Mouse (Mus musculus) kidney, postnatal 4 days (tissue): ENCODE results near the gene Camk1d.
"Not testable (repeated sequence)": the region's sequence is repeated elsewhere in the genome, so short reads cannot be mapped to it uniquely, and the experiment has no call there.

Source experiments
- DNase-seq, 2 experiments: peaks; one replicate each; pipeline ENCODE4 v3.0.0; 2021; ENCODE audit warnings: mixed read lengths in 2 of 2

Gene Camk1d

GRCm38 (mm10) chr2:5314530-5315166, 399.7 kb downstream of the Camk1d start:
- DNase-seq, result peak; percentile 29 to 55

GRCm38 (mm10) chr2:5305156-5305555, 409.2 kb downstream of the Camk1d start:
- no peak for DNase-seq

GRCm38 (mm10) chr2:5304451-5304850, 409.9 kb downstream of the Camk1d start:
- no peak for DNase-seq

GRCm38 (mm10) chr2:5301286-5301685, 413.0 kb downstream of the Camk1d start:
- no peak for DNase-seq

DNA sequence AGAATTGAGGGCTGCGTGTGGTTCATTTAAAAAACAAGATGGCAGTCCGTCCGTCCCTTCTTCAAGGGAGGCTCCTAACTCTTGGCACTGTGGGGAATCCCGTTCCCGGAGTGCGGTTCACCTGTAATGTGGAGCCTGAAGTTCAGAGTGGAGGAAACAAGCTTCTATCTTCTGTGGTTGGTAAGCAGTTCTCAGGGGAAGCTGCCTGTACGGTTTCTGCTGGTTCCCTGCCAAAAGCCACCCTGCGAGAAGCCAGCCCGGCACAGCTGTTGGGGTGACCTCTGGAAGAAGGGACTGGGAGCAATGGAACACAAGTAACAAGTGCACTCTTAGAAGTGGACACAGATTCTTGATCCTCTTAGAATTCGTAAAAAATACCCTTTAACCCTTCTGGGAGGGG, 416.2 kb downstream of the Camk1d start:
- peak; percentile 40 to 51 for DNase-seq

- no peak for DNase-seq
These were observed 417.4 kb downstream of the Camk1d start for GRCm38 (mm10) chr2:5296749-5297545.

GRCm38 (mm10) chr2:5295098-5295497, 419.2 kb downstream of the Camk1d start:
- DNase-seq, result peak in 1 of 2 experiments; percentile 1

- peak; percentile 24 to 37 for DNase-seq
These were observed 419.9 kb downstream of the Camk1d start for GRCm38 (mm10) chr2:5294451-5294850.

DNA sequence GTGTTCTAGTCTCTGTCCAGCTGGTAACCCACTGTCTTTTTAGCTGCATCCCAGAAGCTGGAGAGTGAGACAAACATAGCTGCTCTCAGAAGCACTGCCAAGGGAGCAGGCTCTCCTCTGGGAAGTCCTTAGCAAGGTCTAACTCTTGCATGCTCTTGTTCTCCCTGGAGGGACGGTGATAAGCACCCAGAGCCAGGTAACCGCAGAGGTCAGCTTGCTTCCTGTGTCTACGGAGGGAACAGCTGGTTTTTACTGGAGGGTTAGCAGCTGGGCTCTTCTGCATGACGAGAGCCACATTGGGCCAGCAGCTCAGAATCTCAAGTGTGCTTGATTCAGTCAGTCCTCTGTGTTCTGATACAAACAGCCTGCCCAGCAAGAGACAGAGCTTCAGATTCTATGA, 425.7 kb downstream of the Camk1d start:
- peak; percentile 24 to 29 for DNase-seq

GRCm38 (mm10) chr2:5287044-5287380, 427.3 kb downstream of the Camk1d start:
- peak in 1 of 2 experiments; percentile 12 for DNase-seq

GRCm38 (mm10) chr2:5286189-5287043, 427.9 kb downstream of the Camk1d start:
- peak; percentile 57 to 72 for DNase-seq

DNA sequence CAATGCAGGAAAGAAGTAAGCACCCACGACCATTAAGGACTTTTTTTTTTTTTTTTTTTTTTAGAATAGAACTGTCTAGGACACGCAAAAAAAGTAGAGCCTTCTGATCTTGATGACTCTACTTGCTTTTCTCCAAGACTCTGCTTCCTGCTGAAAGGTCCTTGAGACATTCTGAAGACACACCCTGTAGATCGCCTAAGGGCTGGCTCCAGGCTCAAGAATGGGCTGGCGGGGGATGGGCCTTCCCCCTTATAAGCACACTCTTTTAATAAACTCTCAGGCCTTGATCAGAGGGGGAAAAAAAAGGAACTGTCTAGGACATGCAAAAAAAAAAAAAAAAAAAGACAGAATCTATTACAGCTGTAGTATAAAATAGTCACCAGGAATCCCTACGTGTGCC, 430.0 kb downstream of the Camk1d start:
- no peak for DNase-seq

- no peak for DNase-seq
These were observed 431.7 kb downstream of the Camk1d start for GRCm38 (mm10) chr2:5282623-5283022.

- DNase-seq, result no peak
These were observed 446.3 kb downstream of the Camk1d start for GRCm38 (mm10) chr2:5267980-5268379.

GRCm38 (mm10) chr2:5262279-5262678, 452.0 kb downstream of the Camk1d start:
- no peak for DNase-seq

DNA sequence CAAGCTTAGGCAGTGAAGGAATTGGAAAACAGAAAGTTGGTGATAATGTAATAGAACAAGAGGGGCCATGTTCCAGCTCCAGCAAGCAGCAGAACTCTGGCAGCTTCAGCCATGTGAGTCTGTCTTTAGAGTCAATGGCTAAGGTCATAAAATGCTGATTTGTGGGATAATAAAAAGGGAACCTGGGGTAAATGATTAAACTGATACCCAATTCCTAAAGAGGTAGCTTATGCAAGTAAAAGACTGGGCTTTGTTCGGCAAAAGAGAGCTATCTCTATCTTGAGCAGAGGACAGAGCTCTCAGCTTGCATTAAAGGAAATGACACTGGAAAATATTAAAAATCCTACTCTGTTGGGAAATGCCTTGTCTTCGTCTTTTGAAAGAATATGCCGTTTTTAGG, 456.1 kb downstream of the Camk1d start:
- no peak for DNase-seq

GRCm38 (mm10) chr2:5249969-5250368, 464.3 kb downstream of the Camk1d start:
- DNase-seq, result peak in 1 of 2 experiments; percentile 22

- not testable (repeated sequence) for DNase-seq
These were observed 465.1 kb downstream of the Camk1d start for GRCm38 (mm10) chr2:5249199-5249598.
